Mouse (Mus musculus) heart, embryonic 10.5 days (tissue): ENCODE data around the gene Nhlrc2. TPM values are rescaled to one million over a fixed set of nuclear protein-coding genes. Genes with fewer than 3 reads are reported as not detected.
A peak's percentile ranks its signal among the peaks of the same experiment; 100 is the strongest.

Source experiments
- DNase-seq: peaks from one replicate; pipeline ENCODE4 v3.0.0-alpha.2; 2017; ENCODE audit warnings: low spot score
- H3K27ac ChIP-seq: fragments of 300-500 bp; sonication (generic); 2 replicates; pipeline ENCODE4 v1.5.1; 2016; ENCODE audit warnings: mild to moderate bottlenecking
- H3K27me3 ChIP-seq: fragments of 300-500 bp; sonication (generic); 2 replicates; pipeline ENCODE4 v1.6.1; 2016; ENCODE audit warnings: mild to moderate bottlenecking; ENCODE audit not compliant: poor library complexity, insufficient read depth, severe bottlenecking
- H3K36me3 ChIP-seq: fragments of 300-500 bp; sonication (generic); 2 replicates; pipeline ENCODE4 v1.6.1; 2016; ENCODE audit warnings: mild to moderate bottlenecking, moderate library complexity
- H3K4me1 ChIP-seq: fragments of 300-500 bp; sonication (generic); 2 replicates; pipeline ENCODE4 v1.6.1; 2016; ENCODE audit warnings: mild to moderate bottlenecking
- H3K4me3 ChIP-seq: fragments of 300-500 bp; sonication (generic); 2 replicates; pipeline ENCODE4 v1.5.1; 2016; ENCODE audit warnings: mild to moderate bottlenecking, moderate library complexity
- H3K9me3 ChIP-seq: fragments of 300-500 bp; sonication (generic); 2 replicates; pipeline ENCODE4 v1.6.1; 2016; ENCODE audit warnings: mild to moderate bottlenecking, moderate library complexity
- WGBS: fragments of 180-500 bp; shearing (Covaris S2); methylation state at CpG from one replicate; pipeline ENCODE4 v1.1.7; 2016; 5-methylcytosine and 5-hydroxymethylcytosine counted together
- polyA plus RNA-seq: library from polyadenylated mRNA; unstranded; fragments of >200 nt; fragmentation: Nextera tagmentation; extraction: Ambion mirVana; gene quantifications from 2 replicates; pipeline ENCODE4 v1.2.1, GENCODE M21; 2016

The Nhlrc2 gene
- polyA plus RNA-seq, 1 experiment from 2014 or later, result 13.9 TPM

DNA sequence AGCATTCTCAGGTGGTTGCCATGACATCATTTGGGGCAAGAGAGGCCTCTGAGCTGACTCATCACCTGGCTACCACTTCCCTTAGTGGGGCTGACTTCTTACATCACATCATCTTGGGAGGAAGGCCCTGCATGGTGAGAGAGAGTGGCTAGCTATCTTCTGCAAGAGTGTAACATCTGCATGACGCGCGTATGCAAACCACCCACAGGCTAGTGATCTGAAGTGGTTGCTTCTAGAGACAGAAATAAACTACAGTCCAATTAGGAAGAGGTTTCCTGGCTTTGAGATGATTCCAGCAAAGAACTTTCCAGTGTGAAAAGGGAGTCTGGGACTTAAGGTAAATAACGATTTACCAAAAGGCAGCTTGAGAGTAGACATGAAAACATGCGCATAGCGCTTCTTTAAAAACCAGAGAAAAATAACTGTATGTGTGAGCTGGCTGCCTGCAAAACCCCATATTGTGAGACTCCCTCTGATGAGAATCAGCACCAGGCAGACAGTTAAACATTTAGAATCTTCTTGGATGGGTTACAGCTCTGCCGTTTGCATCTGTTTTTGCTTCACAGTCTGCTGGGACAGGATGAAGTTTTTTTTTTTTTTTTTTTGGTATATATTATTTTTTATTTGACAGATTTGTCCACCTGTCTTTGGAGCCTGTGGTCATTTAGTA is 99.5 kb downstream of the Nhlrc2 start:
- peaks cover 23% of the 10 kb centered on the region for H3K4me1 ChIP-seq
- no peaks in the 10 kb centered on the region for H3K27me3 ChIP-seq
- no peak overlapping the region for H3K4me3 ChIP-seq
- WGBS, result 89% methylated on average over 7 of the region's 7 CpGs
- H3K36me3 ChIP-seq, result 0 out of 2 replicates have a peak, but pooled peaks cover 2% of the 10 kb centered on the region
- H3K27ac ChIP-seq, result no peak overlapping the region
- H3K9me3 ChIP-seq, result peaks cover 10% of the 10 kb centered on the region
- DNase-seq, result no peak

DNA sequence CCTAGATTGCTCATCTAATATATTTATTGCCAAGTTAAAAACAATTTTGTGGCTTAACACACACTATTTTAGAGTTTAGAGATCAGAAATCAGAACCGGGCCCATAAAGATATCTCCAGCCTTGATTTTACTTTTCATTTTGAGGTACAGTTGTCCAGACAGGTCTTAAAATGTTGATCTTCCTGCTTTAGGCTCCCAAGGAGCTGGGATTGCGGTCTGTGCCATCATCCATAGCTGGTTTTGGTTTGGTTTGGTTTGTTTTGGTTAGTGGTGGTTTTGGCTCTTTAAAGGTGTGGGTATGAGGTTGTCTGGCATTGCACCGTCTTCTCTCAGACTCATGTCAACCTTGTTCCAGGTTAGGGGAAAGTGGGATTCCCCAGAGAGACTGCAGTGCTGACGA is 103.2 kb downstream of the Nhlrc2 start:
- 78% methylated on average over 4 of the region's 4 CpGs for WGBS
- Histone ChIP-seq H3K4me3 (no peak overlapping the region), H3K4me1 (peaks cover 42% of the 10 kb centered on the region), H3K9me3 (peaks cover 5% of the 10 kb centered on the region; the same call in 1 of the 2 replicates), H3K27ac (no peak overlapping the region), H3K27me3 (no peaks in the 10 kb centered on the region), H3K36me3 (0 out of 2 replicates have a peak, but pooled peaks cover 2% of the 10 kb centered on the region)
- no peak for DNase-seq

DNA sequence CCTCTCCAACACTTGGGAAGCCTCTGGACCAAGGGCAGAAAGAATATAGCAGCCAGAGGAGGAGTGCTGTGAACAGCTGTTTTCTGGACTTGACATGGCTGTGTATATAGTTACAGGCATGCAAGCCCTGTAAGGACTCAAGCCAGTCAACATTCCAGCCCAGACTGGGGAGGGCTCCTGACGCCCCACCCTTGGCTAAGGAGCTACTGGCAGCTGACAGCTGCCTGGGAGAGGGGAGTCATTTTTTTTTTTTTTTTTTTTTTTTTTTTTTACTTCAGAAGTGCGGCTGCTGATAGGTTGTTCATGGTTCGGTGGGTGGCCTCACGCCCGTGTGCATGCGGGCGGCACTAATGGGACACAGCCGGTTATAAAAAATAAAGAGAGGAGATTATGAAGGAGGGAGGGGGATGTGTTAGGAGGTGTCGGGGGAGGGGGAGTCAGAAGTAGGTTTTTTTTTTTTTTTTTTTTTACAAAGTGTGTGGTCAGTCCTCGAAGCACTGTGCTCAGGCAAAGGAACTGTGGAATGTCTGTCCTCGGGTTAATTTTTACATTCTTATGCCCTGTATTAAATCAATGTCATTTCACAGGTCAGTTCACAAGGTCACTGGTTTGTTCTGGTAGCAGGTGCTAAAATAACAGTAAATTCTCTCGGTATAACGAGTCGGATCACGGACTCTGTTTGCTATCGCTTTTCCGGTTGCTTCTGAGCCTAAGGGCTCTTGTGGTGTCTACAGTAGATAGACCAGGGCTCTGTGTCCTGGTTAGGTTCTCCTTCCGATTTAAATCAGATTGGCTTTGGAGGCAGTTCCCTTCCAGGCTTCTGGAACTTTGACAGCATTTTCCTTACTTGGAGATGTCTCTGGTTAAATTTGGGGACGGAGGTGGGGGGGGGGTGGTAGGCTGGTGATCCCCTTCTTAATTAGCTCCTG is 104.2 kb downstream of the Nhlrc2 start:
- Histone ChIP-seq H3K4me1 (peaks cover 42% of the 10 kb centered on the region), H3K27ac (peak overlapping the region; percentile 62; the same call in 1 of the 2 replicates), H3K9me3 (no peaks in the 10 kb centered on the region), H3K27me3 (no peaks in the 10 kb centered on the region), H3K36me3 (no peaks in the 10 kb centered on the region), H3K4me3 (peak overlapping the region; percentile 31)
- 48% methylated on average over 19 of the region's 19 CpGs for WGBS
- DNase-seq, result no peak

Other genes starting within 250 kb of the Nhlrc2 start
- gene Nrap, start 158.2 kb upstream of the Nhlrc2 start, polyA plus RNA-seq, result 3.4 and 11.9 TPM in 2 replicates
- 25.1 and 31.6 TPM in 2 replicates for gene Casp7, start 151.1 kb upstream of the Nhlrc2 start, polyA plus RNA-seq
- gene Plekhs1, start 86.6 kb upstream of the Nhlrc2 start, polyA plus RNA-seq, result not detected in 2 replicates
- gene Dclre1a, start within 50 bp of the Nhlrc2 start, polyA plus RNA-seq, result 16.3 and 16.5 TPM in 2 replicates
- 0.65 and 1.3 TPM in 2 replicates for gene Adrb1, start 173.9 kb downstream of the Nhlrc2 start, polyA plus RNA-seq